Mouse (Mus musculus): ENCODE measurements at regions not wholly inside any gene's neighbourhood (a gene's known extent, or its start where the extent isn't known, plus 50 kb on each side); places are given as distances from the start of the nearest gene placed in this dataset.

DNA sequence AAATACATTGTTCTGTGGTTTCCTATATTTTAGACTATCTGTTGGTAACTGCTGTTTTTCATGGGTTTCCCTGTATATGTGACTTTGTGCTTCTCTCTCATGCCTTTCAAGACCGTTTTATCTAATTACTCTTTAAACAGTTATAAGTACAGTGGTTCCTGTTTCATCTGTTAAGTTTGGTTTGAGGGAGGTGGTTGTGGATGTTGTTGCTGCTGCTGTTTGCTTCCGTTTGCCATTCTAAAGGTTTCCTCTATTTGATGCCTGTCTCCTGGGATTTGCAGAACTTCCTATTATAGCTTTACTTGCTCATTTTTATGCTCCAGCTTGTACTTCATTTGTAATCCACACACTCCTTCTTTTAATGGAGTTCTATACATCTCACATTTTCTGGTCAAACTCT is 400.4 kb upstream of the Htr2a start:
- TF ChIP-seq CTCF (IDR thresholded peaks at IDR 0.05; ENCODE audit: low read depth, low read length), result no peak
- no peak for TF ChIP-seq GATA2 (IDR thresholded peaks at IDR 0.05; ENCODE audit: borderline replicate concordance, low read depth, low read length)
- no peak for TF ChIP-seq POLR2AphosphoS5 (IDR thresholded peaks at IDR 0.05; ENCODE audit: insufficient replicate concordance, low read depth, low read length)
- no peak for TF ChIP-seq TAL1 (conservative IDR thresholded peaks at IDR 0.05; ENCODE audit: low read depth, low read length)

Data from G1E (cell line).